Mouse (Mus musculus): Measurements from ENCODE around the gene Pmf1. TPM values are rescaled to one million over a fixed set of nuclear protein-coding genes. Genes with fewer than 3 reads are reported as not detected.
A peak's percentile ranks its signal among the peaks of the same experiment; 100 is the strongest.
"Not testable (repeated sequence)": the region's sequence is repeated elsewhere in the genome, so short reads cannot be mapped to it uniquely, and the experiment has no call there.

Pmf1 gene
- polyA plus RNA-seq, 1 experiment, result 35.5 TPM

DNA sequence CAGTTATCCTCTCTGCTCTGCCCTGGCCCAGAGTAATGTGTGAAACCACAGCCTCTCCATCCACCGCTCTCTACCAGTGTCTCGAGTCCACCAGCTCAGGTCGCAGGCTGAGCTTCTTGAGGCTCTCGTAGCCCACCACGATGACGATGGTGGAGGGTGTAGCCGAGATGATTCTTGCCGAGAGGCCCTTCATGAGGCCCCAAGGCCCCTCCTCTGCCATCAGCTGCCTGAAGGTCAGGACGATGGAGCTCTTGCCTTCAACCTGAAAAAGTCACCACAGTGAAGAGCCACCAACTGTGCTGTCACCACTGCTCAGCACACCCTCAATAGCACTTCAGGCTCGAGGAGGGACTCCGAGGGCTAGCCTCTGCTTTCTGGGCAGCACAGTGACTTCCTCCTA is 2.5 kb upstream of the Pmf1 start:
- TF ChIP-seq POLR2A (IDR thresholded peaks at IDR 0.05; ENCODE audit: borderline replicate concordance, extremely low read depth, insufficient read depth, insufficient read length, poor library complexity, severe bottlenecking) (no peak), CTCF (IDR thresholded peaks at IDR 0.05; ENCODE audit: borderline replicate concordance, extremely low read depth, insufficient read depth, insufficient read length) (no peak)
- DNase-seq (ENCODE audit: low read depth), result no peak

DNA sequence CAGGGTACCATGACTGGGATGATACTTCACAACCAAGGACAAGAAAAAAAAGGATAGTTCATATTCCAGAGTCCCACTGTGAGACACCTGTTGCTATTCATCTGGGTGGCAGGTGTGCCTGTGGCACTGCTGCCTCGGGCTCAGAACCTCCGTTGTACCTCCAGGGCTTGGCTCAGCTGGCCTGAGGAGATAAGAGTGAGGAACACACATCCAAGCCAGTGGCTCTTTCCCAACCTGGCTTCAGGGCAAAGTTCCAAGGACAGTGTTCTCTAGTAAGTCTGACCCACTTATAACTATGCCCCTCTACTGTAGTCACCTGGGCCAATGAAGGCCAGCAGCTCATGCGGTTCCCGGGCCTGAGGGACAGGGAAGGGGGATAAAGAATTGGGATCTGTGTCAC is 1.6 kb upstream of the Pmf1 start:
- DNase-seq (ENCODE audit: low read depth), result no peak
- no peak for TF ChIP-seq CTCF (IDR thresholded peaks at IDR 0.05; ENCODE audit: borderline replicate concordance, extremely low read depth, insufficient read depth, insufficient read length)
- no peak for TF ChIP-seq POLR2A (IDR thresholded peaks at IDR 0.05; ENCODE audit: borderline replicate concordance, extremely low read depth, insufficient read depth, insufficient read length, poor library complexity, severe bottlenecking)

DNA sequence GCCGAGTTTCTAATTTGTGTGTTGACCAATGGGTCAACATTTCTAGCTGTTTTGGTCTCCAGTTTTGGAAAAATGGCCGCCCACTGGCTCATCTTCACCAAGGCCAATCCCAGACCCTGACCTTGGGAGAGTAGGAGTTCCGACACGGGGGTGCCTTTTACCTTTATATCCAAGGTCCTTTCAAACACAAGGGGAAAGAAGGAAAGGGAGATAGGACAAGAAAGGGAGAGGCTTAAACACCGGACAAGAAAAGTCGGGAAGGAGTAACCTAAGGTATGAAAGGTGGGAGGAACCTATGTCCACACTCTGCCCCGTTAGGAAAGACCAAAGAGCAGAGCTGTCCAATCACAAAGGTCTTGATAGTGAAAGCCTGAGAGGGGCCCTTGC is 507 bp upstream of the Pmf1 start:
- DNase-seq (ENCODE audit: low read depth), result no peak

DNA sequence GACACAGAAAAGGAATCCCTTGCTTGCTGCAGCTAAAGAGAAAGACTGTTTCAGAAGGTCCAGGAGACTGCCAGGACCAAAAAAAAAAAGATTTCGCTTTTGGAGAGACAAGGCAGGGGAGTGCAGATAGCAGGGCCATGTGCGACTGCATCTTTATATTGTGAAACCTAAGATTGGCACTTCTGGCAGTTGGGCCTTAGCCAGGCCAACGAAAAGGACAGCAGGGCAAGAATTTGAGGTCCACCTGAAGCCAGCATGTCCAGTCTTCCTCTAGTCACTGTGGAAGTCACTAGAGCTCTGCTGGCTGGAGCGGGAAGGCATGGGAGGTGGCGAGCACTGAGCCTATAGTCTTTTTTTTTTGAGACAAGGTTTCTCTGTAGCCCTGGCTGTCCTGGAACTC is 1.2 kb downstream of the Pmf1 start:
- no peak for TF ChIP-seq POLR2A (IDR thresholded peaks at IDR 0.05; ENCODE audit: borderline replicate concordance, extremely low read depth, insufficient read depth, insufficient read length, poor library complexity, severe bottlenecking)
- TF ChIP-seq CTCF (IDR thresholded peaks at IDR 0.05; ENCODE audit: borderline replicate concordance, extremely low read depth, insufficient read depth, insufficient read length), result no peak

More for the DNA sequence above, 507 bp upstream of the Pmf1 start:
- no peak for TF ChIP-seq CTCF (IDR thresholded peaks at IDR 0.05; ENCODE audit: borderline replicate concordance, extremely low read depth, insufficient read depth, insufficient read length)
- TF ChIP-seq POLR2A (IDR thresholded peaks at IDR 0.05; ENCODE audit: borderline replicate concordance, extremely low read depth, insufficient read depth, insufficient read length, poor library complexity, severe bottlenecking), result no peak

DNA sequence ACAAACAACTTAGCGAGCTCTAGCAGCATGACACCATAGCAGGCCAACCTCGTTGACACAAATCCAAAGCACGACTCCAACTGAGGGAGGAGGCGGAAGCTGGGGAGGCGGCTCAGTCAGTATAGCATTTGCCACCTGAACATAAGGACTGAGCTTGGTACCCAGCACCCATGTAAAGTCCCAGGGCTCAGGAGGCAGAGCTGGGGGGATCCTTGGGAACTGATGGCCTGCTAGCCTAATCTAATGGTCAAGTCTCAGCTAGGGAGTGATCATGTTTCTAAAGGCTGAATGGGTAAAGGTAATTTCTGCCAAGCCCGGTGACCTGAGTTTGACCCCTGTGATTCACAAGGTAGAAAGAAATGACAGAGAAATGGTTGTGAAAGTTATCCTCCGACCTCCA is 2.6 kb downstream of the Pmf1 start:
- DNase-seq (ENCODE audit: low read depth), result no peak
- TF ChIP-seq POLR2A (IDR thresholded peaks at IDR 0.05; ENCODE audit: borderline replicate concordance, extremely low read depth, insufficient read depth, insufficient read length, poor library complexity, severe bottlenecking) (no peak), CTCF (IDR thresholded peaks at IDR 0.05; ENCODE audit: borderline replicate concordance, extremely low read depth, insufficient read depth, insufficient read length) (no peak)

More for the DNA sequence above, 1.2 kb downstream of the Pmf1 start:
- DNase-seq (ENCODE audit: low read depth), result no peak

DNA sequence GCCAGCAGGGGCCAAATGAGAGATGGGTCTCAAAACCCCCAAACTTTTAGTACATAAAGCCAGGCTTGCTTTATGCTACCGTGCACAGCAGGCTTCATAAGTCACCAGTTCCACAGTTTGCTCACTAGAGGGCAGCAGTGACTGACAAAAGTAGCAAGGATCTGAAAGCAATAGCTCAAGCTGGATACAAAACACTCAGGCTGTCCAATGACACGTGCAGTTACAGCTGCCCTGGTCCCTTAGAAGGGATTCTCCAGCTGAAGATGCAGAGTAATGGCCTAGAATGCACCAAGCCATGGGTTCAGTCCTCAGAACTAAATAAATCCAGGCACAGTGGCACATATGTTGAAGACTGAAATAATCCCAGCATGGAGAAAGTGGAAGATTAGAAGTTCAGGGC is 3.0 kb downstream of the Pmf1 start:
- no peak for TF ChIP-seq POLR2A (IDR thresholded peaks at IDR 0.05; ENCODE audit: borderline replicate concordance, extremely low read depth, insufficient read depth, insufficient read length, poor library complexity, severe bottlenecking)
- peak; percentile 86; the same call in 1 of the 2 replicates for TF ChIP-seq CTCF (IDR thresholded peaks at IDR 0.05; ENCODE audit: borderline replicate concordance, extremely low read depth, insufficient read depth, insufficient read length)
- peak; percentile 95 for DNase-seq (ENCODE audit: low read depth)

DNA sequence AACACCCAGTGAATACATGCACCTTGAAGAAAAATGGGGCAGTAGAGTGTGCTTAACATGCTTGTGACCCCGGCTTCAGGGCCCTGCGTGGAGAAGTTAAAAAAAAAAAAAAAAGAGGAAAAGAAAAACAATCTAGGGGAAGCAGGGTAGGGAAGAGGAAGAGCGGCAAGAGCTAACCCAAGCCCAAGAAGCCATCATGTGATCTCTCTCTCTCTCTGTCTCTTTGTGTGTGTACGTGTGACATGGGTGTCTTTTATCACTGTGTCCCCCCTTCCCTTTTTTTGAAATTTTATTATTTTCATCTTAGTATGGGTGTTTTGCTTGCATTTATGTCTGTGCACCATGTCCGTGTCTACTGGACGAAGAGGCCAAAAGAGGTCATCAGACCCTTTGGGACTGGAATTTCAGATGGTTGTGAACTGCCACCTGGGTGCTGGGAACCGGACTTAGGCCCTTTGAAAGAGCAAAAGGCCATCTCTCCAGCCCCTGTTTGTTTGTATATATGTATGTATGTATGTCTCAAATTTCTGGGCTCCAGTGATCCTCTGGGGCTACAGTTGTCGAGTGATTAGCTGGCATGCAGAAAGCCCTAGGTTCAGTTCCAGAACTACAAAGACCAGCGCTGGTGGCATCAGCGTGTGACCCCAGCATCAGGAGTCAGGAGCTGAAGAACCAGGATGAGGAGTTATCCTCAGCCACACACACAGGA is 6.5 kb downstream of the Pmf1 start:
- DNase-seq (ENCODE audit: low read depth), result no peak
- TF ChIP-seq CTCF (IDR thresholded peaks at IDR 0.05; ENCODE audit: borderline replicate concordance, extremely low read depth, insufficient read depth, insufficient read length), result no peak
- no peak for TF ChIP-seq POLR2A (IDR thresholded peaks at IDR 0.05; ENCODE audit: borderline replicate concordance, extremely low read depth, insufficient read depth, insufficient read length, poor library complexity, severe bottlenecking)

DNA sequence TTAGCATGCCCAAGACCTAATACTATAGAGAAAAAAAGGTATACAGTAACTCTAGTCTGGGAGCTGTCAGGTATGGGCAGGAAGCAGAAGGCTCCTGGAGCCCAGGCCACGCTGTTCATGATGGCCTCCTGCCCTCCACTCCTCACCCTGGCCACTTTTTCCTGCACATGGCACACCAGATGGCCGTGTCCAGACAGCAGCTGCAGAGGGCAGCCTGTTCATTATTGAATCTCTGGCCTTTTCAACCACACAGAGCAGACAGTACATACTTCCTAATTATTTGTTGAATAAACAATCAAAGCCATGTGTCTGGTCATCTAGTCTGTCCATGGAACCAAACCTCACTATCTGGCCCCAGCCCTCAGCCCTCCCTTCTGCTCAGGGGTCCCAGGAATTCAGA is 11.5 kb downstream of the Pmf1 start:
- no peak for DNase-seq (ENCODE audit: low read depth)
- TF ChIP-seq POLR2A (IDR thresholded peaks at IDR 0.05; ENCODE audit: borderline replicate concordance, extremely low read depth, insufficient read depth, insufficient read length, poor library complexity, severe bottlenecking) (no peak), CTCF (IDR thresholded peaks at IDR 0.05; ENCODE audit: borderline replicate concordance, extremely low read depth, insufficient read depth, insufficient read length) (no peak)

DNA sequence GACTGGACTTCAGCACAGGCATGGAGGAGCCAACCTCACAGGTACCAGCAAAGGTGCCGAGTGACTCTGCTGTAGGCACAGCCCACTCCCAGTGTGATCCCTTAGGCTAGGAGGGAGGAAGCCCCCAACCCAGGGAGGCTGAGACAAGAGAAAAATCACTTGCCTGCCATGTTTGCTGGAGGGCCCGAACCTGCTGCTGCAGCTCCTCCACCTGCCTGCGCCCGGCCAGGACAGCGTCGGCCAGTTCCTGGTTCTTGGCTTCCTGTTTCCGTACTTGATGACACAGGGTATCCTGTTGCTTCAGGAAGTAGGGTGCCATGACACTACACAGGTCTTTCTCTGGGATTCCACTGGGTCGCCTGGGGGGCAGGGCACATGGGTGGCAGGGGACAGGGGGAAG is 14.4 kb downstream of the Pmf1 start:
- no peak for DNase-seq (ENCODE audit: low read depth)
- TF ChIP-seq POLR2A (IDR thresholded peaks at IDR 0.05; ENCODE audit: borderline replicate concordance, extremely low read depth, insufficient read depth, insufficient read length, poor library complexity, severe bottlenecking), result no peak
- TF ChIP-seq CTCF (IDR thresholded peaks at IDR 0.05; ENCODE audit: borderline replicate concordance, extremely low read depth, insufficient read depth, insufficient read length), result no peak

DNA sequence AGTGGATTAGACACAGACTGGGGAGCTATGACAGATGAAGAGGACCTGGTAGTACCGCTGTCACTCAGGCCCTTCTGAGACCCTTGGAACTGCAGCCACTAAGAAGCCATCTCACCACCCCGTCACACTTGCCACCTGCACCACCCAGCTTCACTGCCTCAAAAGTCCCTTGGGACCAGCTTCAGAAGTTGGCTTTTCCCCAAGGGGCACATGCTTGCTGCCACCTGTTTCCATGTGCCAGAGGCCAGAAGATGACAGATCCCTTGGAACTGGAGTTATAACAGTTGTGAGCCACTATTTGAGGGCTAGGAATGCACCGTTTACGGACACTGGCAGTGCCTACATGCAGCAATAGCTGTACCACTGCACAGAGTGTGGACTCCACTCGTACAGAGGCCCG is 14.8 kb downstream of the Pmf1 start:
- no peak for DNase-seq (ENCODE audit: low read depth)
- TF ChIP-seq POLR2A (IDR thresholded peaks at IDR 0.05; ENCODE audit: borderline replicate concordance, extremely low read depth, insufficient read depth, insufficient read length, poor library complexity, severe bottlenecking) (no peak), CTCF (IDR thresholded peaks at IDR 0.05; ENCODE audit: borderline replicate concordance, extremely low read depth, insufficient read depth, insufficient read length) (no peak)

DNA sequence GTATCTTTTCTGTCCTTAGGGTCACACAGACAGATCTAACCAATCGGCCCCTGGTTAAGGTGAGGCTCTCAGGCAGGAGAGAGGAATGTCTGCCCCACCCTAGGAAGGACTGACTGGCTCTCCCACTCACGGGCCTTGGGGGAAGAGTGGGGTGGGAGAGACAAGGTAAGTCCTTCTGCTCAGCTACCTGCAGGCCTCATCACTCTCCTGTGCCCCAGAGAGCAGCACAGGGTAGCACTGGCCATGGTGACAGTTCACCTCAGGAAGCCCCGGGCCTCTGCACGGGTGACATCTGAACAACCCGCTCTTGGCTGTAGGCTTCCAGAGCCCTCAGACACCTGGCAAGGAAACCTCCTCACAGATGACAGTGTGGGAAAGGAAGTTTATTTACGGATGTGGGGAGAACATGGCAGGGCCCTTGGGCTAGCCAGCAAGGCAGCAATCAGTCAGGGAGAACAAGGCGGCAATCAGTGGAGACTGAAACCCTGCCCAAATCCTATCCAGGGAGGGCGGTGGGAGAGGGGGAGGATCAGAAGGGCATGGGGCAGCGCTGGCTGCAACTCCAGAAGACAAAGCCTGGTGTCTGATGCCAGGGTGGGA is 16.3 kb downstream of the Pmf1 start:
- no peak for TF ChIP-seq CTCF (IDR thresholded peaks at IDR 0.05; ENCODE audit: borderline replicate concordance, extremely low read depth, insufficient read depth, insufficient read length)
- no peak for TF ChIP-seq POLR2A (IDR thresholded peaks at IDR 0.05; ENCODE audit: borderline replicate concordance, extremely low read depth, insufficient read depth, insufficient read length, poor library complexity, severe bottlenecking)
- DNase-seq (ENCODE audit: low read depth), result no peak

DNA sequence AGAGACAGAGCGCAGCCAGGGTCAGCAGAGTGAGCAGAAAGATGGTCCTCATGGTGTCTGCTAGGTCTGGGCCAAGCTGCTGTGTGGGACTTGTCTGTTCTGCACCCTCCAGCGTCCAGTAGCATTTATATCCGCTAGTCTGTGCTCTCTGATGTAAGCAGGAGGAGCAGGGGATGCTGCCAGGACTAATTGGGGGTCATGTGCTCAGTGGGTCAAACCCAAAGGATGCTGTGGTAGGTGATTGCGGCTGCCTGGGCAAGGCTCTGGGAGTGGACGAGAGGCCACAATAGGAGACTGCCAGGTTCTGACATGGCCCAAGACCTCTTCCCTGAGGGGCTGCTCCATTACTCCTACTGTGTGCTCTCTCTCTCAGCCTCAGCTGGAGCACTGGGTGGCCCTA is 25.8 kb downstream of the Pmf1 start, which contains the start of gene Bglap:
TSS of gene Bglap (minus strand) at position 101 of the 400 bp plus-strand sequence.
- TF ChIP-seq POLR2A (IDR thresholded peaks at IDR 0.05; ENCODE audit: borderline replicate concordance, extremely low read depth, insufficient read depth, insufficient read length, poor library complexity, severe bottlenecking), result no peak
- no peak for TF ChIP-seq CTCF (IDR thresholded peaks at IDR 0.05; ENCODE audit: borderline replicate concordance, extremely low read depth, insufficient read depth, insufficient read length)
- DNase-seq (ENCODE audit: low read depth), result no peak

DNA sequence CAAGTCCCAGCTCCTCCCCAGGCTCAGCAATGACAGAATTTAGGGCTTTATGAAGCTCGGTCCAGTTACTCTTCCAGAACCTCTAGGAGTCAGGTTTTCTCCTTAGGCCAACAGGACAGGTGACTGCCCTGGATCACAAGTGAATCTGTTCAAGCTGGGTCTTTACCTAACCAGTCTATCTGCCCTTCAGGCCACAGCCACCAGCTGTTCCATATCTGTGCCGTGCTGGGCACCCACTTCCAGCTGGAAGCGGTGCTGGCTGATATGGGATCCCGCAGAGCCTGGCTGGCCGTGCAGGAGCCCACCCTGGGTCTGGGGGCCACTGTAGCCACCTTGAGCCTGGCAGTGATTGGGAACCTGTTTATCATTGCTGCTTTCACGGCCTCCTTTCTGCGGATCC is 27.7 kb downstream of the Pmf1 start:
- not testable (repeated sequence) for DNase-seq (ENCODE audit: low read depth)

DNA sequence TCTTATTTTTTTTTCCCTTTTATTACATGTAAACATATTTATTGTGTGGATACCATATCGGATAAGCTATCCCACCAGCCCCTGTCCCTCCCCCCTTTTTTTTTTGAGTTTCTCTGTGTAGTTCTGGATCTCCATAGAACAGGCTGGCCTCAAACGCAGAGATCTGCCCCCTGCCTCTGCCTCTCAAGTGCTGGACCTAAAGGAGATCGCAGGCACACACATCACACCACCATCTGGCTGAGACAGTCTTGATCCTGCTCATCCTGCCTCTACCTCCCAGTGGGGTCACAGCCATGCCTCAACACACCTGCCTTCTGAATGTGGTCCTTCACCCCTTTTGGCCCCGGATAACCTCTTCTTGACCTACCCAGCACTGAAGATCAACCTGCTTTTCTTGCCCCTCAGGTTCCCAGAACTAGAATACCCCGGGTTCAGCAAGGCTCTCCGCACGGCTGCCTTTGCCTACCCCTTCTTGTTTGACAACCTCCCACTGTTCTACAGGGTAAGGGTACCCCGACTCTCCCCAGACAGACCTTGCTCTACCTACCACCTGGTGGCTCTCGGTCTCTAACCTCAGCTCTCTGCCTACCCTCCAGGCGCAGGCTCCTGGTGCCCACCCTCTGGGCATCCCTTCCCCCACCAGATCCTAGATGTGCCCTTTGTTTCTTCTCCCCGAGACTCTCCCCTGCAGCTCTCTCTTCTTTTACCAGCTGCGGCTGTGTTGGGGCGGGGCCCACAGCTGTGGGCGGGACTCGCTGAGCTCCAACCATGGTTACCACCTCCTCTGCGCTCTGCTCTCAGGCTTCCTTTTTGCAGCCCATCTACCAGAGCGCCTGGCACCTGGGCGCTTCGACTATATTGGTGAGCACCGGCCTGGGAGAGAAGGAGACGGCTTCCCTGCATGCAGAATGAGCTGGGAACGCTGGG is 28.5 kb downstream of the Pmf1 start:
- DNase-seq (ENCODE audit: low read depth), result peak; percentile 85

DNA sequence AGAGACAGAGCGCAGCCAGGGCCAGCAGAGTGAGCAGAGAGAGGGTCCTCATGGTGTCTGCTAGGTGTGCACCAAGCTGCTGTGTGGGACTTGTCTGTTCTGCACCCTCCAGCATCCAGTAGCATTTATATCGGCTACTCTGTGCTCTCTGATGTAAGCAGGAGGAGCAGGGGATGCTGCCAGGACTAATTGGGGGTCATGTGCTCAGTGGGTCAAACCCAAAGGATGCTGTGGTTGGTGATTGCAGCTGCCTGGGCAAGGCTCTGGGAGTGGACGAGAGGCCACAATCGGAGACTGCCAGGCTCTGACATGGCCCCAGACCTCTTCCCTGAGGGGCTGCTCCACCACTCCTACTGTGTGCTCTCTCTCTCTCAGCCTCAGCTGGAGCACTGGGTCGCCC is 31.5 kb downstream of the Pmf1 start, which contains the start of gene Bglap2:
TSS of gene Bglap2 (minus strand) at position 101 of the 400 bp plus-strand sequence.
- DNase-seq (ENCODE audit: low read depth), result not testable (repeated sequence)

DNA sequence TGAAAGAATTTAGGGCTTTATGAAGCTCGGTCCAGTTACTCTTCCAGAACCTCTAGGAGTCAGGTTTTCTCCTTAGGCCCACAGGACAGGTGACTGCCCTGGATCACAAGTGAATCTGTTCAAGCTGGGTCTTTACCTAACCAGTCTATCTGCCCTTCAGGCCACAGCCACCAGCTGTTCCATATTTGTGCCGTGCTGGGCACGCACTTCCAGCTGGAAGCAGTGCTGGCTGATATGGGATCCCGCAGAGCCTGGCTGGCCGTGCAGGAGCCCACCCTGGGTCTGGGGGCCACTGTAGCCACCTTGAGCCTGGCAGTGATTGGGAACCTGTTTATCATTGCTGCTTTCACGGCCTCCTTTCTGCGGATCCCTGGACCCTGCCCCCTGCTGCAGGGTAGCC is 33.5 kb downstream of the Pmf1 start:
- not testable (repeated sequence) for DNase-seq (ENCODE audit: low read depth)
